Mouse (Mus musculus) limb, embryonic 11.5 days (tissue): Measurements from ENCODE around the gene Rufy1. TPM values are rescaled to one million over a fixed set of nuclear protein-coding genes. Genes with fewer than 3 reads are reported as not detected.

Experiments
- ATAC-seq: fragments of 200-750 bp; cut with Nextera tagmentation; 2 replicates; pipeline ENCODE4 v1.8.0; 2017; ENCODE audit warnings: low read depth; ENCODE audit not compliant: insufficient number of reproducible peaks, low FRiP score, low TSS enrichment
- DNase-seq: peaks from one replicate; pipeline ENCODE4 v3.0.0-alpha.2; 2015; ENCODE audit warnings: low spot score
- H3K27ac ChIP-seq: fragments of 300-500 bp; sonication (generic); replicated peaks from 2 replicates; pipeline ENCODE4 v1.5.1; 2014; ENCODE audit warnings: low read depth, mild to moderate bottlenecking, low read length
- H3K27me3 ChIP-seq: fragments of 300-500 bp; sonication (generic); 2 replicates; pipeline ENCODE4 v1.6.1; 2014; ENCODE audit warnings: mild to moderate bottlenecking, low read length, mixed read lengths; ENCODE audit not compliant: control insufficient read depth, insufficient read depth
- H3K36me3 ChIP-seq: fragments of 300-500 bp; sonication (generic); 2 replicates; pipeline ENCODE4 v1.6.1; 2014; ENCODE audit warnings: mild to moderate bottlenecking, low read length, moderate library complexity, mixed read lengths; ENCODE audit not compliant: control insufficient read depth, insufficient read depth
- H3K4me1 ChIP-seq: fragments of 300-500 bp; sonication (generic); 2 replicates; pipeline ENCODE4 v1.6.1; 2014; ENCODE audit warnings: low read length, mixed read lengths; ENCODE audit not compliant: control insufficient read depth, insufficient read depth
- H3K4me2 ChIP-seq: fragments of 300-500 bp; sonication (generic); 2 replicates; pipeline ENCODE4 v1.6.1; 2014; ENCODE audit warnings: low read depth, mild to moderate bottlenecking, moderate library complexity; ENCODE audit not compliant: severe bottlenecking
- H3K4me3 ChIP-seq: fragments of 300-500 bp; sonication (generic); 2 replicates; pipeline ENCODE4 v1.5.1; 2014; ENCODE audit warnings: low read depth, low read length
- H3K9ac ChIP-seq: fragments of 300-500 bp; sonication (generic); 2 replicates; pipeline ENCODE4 v1.6.1; 2014; ENCODE audit warnings: mild to moderate bottlenecking, low read length
- H3K9me3 ChIP-seq: fragments of 300-500 bp; sonication (generic); 2 replicates; pipeline ENCODE4 v1.6.1; 2016; ENCODE audit warnings: low read length; ENCODE audit not compliant: control insufficient read depth
- WGBS: fragments of 180-500 bp; shearing (Covaris S2); extraction: QIAGEN DNeasy Blood & Tissue Kit; methylation state at CpG from one replicate; pipeline ENCODE4 v1.1.7; 2014; 5-methylcytosine and 5-hydroxymethylcytosine counted together
- polyA plus RNA-seq: library from polyadenylated mRNA; unstranded; fragments of >200 nt; fragmentation: Nextera tagmentation; extraction: Ambion mirVana; gene quantifications from 2 replicates; pipeline ENCODE4 v1.2.1, GENCODE M21; 2014

Gene Rufy1
- polyA plus RNA-seq, 1 experiment from 2014 or later = 28.1 TPM

DNA sequence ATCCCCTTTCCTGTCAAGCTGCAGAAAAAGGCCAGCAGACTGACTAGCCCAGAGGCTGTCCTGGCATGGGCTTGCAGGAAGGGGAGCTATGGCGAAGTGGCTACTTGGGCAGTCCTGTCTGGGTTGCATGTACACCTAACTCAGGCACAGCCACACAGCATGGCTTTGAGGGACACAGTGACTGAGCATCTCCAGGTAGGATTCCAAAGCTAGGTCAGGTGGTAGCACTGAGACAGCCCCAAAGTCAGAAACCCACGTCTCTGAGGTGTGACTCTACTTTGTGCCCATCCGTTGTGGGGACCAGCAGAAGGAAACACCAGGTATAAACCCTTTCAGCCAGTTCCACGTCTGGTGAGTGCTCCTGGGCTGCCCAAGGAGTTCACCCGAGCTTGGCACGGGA is 37.6 kb downstream of the Rufy1 start:
- H3K27ac ChIP-seq = no peak overlapping the region
- H3K4me2 ChIP-seq = no peak overlapping the region
- no peaks in the 10 kb centered on the region for H3K4me1 ChIP-seq
- 87% methylated on average over 6 of the region's 6 CpGs for WGBS
- H3K36me3 ChIP-seq = peaks cover 5% of the 10 kb centered on the region
- no peak overlapping the region for H3K4me3 ChIP-seq
- DNase-seq (no peak), ATAC-seq (no peak)
- H3K27me3 ChIP-seq = no peaks in the 10 kb centered on the region
- H3K9ac ChIP-seq = no peak overlapping the region
- no peaks in the 10 kb centered on the region for H3K9me3 ChIP-seq

DNA sequence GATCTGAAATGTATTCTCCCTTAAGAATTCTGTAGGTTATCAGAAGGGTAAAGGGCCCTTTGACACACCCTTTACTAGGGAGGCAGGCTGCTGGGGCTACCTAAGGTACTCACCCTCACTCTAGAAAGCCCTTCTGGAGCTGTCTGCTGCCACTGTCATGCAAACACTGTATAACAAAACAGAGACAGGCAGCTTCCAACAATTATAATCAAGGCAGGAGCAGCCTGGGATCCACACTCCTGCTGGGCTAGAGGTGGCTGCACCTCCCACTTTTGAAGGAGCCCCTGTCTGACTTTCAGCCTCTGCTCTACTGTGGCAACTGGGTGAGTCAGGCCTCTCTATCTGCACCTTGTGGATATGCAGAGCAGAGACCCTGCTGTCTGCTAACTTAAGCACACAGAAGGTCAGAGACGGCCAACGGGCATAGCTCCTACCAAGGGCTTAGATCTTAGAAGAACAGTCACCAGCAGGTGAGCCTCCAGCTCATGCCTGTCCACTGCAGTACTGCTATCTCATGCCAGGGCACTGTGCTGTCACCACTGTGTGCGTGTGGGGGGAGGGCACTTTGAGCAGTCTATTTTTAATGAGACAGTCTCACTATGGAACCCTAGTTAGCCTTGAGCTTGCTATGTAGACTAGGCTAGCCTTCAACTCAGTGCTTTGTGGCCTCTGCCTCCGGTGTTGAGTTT is 39.5 kb downstream of the Rufy1 start:
- Histone ChIP-seq H3K27me3 (no peaks in the 10 kb centered on the region), H3K4me3 (no peak overlapping the region), H3K4me1 (no peaks in the 10 kb centered on the region), H3K9ac (no peak overlapping the region), H3K9me3 (no peaks in the 10 kb centered on the region), H3K27ac (no peak overlapping the region), H3K36me3 (peaks cover 10% of the 10 kb centered on the region), H3K4me2 (no peak overlapping the region)
- DNase-seq (no peak), ATAC-seq (no peak)
- 89% methylated on average over 4 of the region's 4 CpGs for WGBS

GRCm38 (mm10) chr11:50389616-50390015 is 41.3 kb downstream of the Rufy1 start:
- 71% methylated on average over 5 of the region's 5 CpGs for WGBS
- Histone ChIP-seq H3K27me3 (no peaks in the 10 kb centered on the region), H3K9me3 (no peaks in the 10 kb centered on the region), H3K4me1 (no peaks in the 10 kb centered on the region), H3K4me2 (no peak overlapping the region), H3K9ac (no peak overlapping the region), H3K4me3 (no peak overlapping the region), H3K36me3 (peaks cover 10% of the 10 kb centered on the region), H3K27ac (no peak overlapping the region)
- ATAC-seq (no peak), DNase-seq (no peak)

DNA sequence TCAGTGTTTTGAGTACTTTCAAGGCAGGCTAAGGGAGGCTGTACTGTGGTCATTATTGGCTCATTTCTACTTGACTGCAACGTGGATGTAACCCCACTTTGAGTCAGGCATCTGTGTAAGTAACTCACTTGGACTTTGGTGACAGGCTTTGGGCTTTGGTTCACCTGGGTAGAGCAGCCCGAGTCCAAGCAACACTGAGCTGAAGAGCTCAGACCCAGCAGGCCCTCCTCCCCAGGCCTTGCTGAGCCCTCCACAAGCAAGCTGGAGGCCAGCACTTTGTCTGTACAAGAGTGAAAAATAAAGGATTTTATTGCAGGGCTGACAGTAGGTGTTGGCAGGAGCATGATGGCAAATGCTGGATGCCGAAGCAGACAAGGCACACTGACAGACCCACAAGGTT is 41.9 kb downstream of the Rufy1 start:
- Histone ChIP-seq H3K9me3 (no peaks in the 10 kb centered on the region), H3K4me2 (no peak overlapping the region), H3K27me3 (no peaks in the 10 kb centered on the region), H3K4me3 (no peak overlapping the region), H3K4me1 (no peaks in the 10 kb centered on the region), H3K9ac (no peak overlapping the region), H3K27ac (no peak overlapping the region), H3K36me3 (peaks cover 13% of the 10 kb centered on the region)
- DNase-seq (no peak), ATAC-seq (no peak)
- whole genome bisulfite sequencing = 82% methylated on average over 3 of the region's 3 CpGs

DNA sequence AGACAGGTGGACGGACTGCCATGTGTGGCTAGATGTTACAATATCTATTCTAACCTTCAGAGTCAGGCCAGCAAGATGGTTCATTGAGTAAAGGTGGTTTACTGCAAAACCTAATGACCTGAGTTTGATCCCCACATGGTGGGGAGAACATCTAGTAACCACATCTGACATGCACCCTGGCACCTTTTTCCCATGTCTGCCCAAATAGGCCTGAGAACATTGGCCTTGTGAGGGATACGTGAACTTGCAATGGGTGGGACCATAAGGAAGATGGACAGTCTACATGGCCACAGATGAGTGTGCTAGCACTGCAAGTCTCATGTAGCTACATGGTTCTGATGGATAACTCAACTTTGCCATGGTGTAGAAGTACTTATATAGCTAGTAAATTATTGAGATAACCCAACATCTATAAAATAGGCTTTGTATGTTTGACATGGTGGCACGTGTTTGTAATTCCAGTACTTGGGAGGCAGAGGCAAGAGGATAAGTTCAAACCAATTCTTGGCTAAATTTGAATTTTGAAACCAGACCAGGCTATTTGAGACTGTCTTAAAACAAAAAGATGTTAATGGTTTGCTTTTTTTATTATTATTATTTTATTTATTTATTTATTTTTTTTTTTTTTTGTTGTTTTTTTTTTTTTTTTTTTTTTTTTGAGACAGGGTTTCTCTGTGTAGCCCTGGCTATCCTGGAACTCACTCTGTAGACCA is 42.6 kb downstream of the Rufy1 start:
- no peak for DNase-seq
- WGBS = 97% methylated on average over 3 of the region's 3 CpGs

GRCm38 (mm10) chr11:50387697-50388096 is 43.2 kb downstream of the Rufy1 start:
- H3K4me1 ChIP-seq = no peaks in the 10 kb centered on the region
- WGBS = 87% methylated on average over 4 of the region's 4 CpGs
- no peak for ATAC-seq
- H3K9me3 ChIP-seq = no peaks in the 10 kb centered on the region
- H3K4me3 ChIP-seq = no peak overlapping the region
- no peak overlapping the region for H3K9ac ChIP-seq
- no peak overlapping the region for H3K4me2 ChIP-seq
- H3K36me3 ChIP-seq = peaks cover 14% of the 10 kb centered on the region
- no peak for DNase-seq
- no peaks in the 10 kb centered on the region for H3K27me3 ChIP-seq
- H3K27ac ChIP-seq = no peak overlapping the region

More for the DNA sequence above, 42.6 kb downstream of the Rufy1 start:
- H3K36me3 ChIP-seq = peaks cover 13% of the 10 kb centered on the region
- H3K9me3 ChIP-seq = no peaks in the 10 kb centered on the region
- no peak overlapping the region for H3K4me2 ChIP-seq
- H3K27ac ChIP-seq = no peak overlapping the region
- no peak for ATAC-seq
- H3K4me1 ChIP-seq = no peaks in the 10 kb centered on the region
- no peaks in the 10 kb centered on the region for H3K27me3 ChIP-seq
- no peak overlapping the region for H3K9ac ChIP-seq
- no peak overlapping the region for H3K4me3 ChIP-seq

DNA sequence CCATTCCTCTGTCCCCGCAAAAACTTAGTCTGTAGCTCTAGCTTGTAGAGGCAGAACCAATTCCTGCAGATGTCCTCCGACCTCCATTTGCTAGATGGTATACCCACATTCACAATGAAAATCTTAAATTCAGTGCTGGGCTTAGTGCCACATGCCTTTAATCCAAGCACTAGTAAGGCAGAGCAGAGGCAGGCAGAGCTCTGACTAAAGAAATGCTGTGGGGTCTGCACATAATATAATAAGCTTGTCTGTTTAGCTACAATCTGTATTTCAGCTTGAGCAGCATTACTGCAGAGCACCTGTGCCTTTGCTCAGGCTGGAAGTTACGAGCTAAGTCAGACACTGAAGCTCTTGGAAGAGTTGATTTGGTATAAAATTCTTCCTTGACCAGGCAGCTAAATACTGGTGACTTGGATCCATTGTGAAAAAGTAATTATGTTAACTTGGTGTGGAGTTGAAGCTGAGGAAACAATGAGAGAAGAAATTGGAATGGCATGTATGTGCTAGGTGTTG is 43.7 kb downstream of the Rufy1 start:
- no peak for ATAC-seq
- 76% methylated on average over 3 of the region's 3 CpGs for WGBS

DNA sequence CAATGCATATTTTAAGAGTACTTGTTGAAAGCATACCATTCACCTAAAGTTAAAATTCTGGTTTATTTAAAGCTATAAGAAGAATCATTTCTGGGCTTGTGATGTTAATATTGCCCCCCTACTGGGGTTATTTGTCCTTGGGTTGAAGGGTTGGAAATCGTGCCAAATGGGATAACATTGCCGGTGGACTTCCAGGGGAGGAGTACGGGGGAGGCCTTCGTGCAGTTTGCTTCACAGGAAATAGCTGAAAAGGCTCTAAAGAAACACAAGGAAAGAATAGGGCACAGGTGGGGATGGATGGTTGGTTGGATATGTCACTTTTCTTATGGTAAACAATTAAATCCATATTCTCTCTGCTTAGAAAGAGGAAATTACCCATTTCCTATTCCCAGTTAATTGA is 49.6 kb downstream of the Rufy1 start:
- H3K4me3 ChIP-seq = no peak overlapping the region
- H3K27me3 ChIP-seq = no peaks in the 10 kb centered on the region
- H3K36me3 ChIP-seq = peaks cover 9% of the 10 kb centered on the region
- H3K4me1 ChIP-seq = peaks cover 7% of the 10 kb centered on the region
- H3K4me2 ChIP-seq = peak overlapping the region; percentile 13; the same call in 1 of the 2 replicates
- no peak overlapping the region for H3K27ac ChIP-seq
- DNase-seq = no peak
- no peak for ATAC-seq
- 70% methylated on average over 4 of the region's 4 CpGs for WGBS
- no peaks in the 10 kb centered on the region for H3K9me3 ChIP-seq
- no peak overlapping the region for H3K9ac ChIP-seq

More for the DNA sequence above, 43.7 kb downstream of the Rufy1 start:
- Histone ChIP-seq H3K27ac (no peak overlapping the region), H3K36me3 (peaks cover 18% of the 10 kb centered on the region), H3K9me3 (no peaks in the 10 kb centered on the region), H3K4me2 (no peak overlapping the region), H3K9ac (no peak overlapping the region), H3K4me3 (no peak overlapping the region), H3K27me3 (no peaks in the 10 kb centered on the region), H3K4me1 (no peaks in the 10 kb centered on the region)
- DNase-seq = no peak
